Mouse (Mus musculus) stomach, embryonic 16.5 days (tissue): ENCODE measurements around the gene Abcc8. TPM values are rescaled to one million over a fixed set of nuclear protein-coding genes. Genes with fewer than 3 reads are reported as not detected.

ENCODE experiments used
- ATAC-seq: fragments of 200-750 bp; cut with Nextera tagmentation; 2 replicates; pipeline ENCODE4 v1.8.0; 2017; ENCODE audit warnings: moderate number of reproducible peaks, moderate TSS enrichment; ENCODE audit not compliant: insufficient read depth, low FRiP score
- H3K27ac ChIP-seq: fragments of 300-500 bp; sonication (generic); 2 replicates; pipeline ENCODE4 v1.5.1; 2014; ENCODE audit warnings: low read length
- H3K27me3 ChIP-seq: fragments of 300-500 bp; sonication (generic); 2 replicates; pipeline ENCODE4 v1.6.1; 2014; ENCODE audit warnings: low read length, control low read depth, mixed read lengths; ENCODE audit not compliant: control insufficient read depth, insufficient read depth
- H3K36me3 ChIP-seq: fragments of 300-500 bp; sonication (generic); 2 replicates; pipeline ENCODE4 v1.6.1; 2014; ENCODE audit warnings: low read length; ENCODE audit not compliant: control insufficient read depth, insufficient read depth
- H3K4me1 ChIP-seq: fragments of 300-500 bp; sonication (generic); 2 replicates; pipeline ENCODE4 v1.6.1; 2014; ENCODE audit warnings: low read length, control low read depth, mixed read lengths; ENCODE audit not compliant: control insufficient read depth, insufficient read depth
- H3K4me2 ChIP-seq: fragments of 300-500 bp; sonication (generic); 2 replicates; pipeline ENCODE4 v1.6.1; 2014; ENCODE audit warnings: low read depth, low read length, mixed read lengths
- H3K4me3 ChIP-seq: fragments of 300-500 bp; sonication (generic); replicated peaks from 2 replicates; pipeline ENCODE4 v1.5.1; 2014; ENCODE audit warnings: mild to moderate bottlenecking, low read length
- H3K9ac ChIP-seq: fragments of 300-500 bp; sonication (generic); 2 replicates; pipeline ENCODE4 v1.6.1; 2014; ENCODE audit warnings: low read length
- H3K9me3 ChIP-seq: fragments of 300-500 bp; sonication (generic); replicated peaks from 2 replicates; pipeline ENCODE4 v1.6.1; 2016; ENCODE audit warnings: low read length, control low read depth; ENCODE audit not compliant: control insufficient read depth
- WGBS: fragments of 180-500 bp; shearing (Covaris S2); extraction: QIAGEN DNeasy Blood & Tissue Kit; methylation state at CpG from one replicate; pipeline ENCODE4 v1.1.7; 2014; 5-methylcytosine and 5-hydroxymethylcytosine counted together
- polyA plus RNA-seq: library from polyadenylated mRNA; unstranded; fragments of >200 nt; fragmentation: Nextera tagmentation; extraction: Ambion mirVana; gene quantifications from 2 replicates; pipeline ENCODE4 v1.2.1, GENCODE M21; 2015

Gene Abcc8
- polyA plus RNA-seq = 10.2 and 10.6 TPM in 2 replicates

DNA sequence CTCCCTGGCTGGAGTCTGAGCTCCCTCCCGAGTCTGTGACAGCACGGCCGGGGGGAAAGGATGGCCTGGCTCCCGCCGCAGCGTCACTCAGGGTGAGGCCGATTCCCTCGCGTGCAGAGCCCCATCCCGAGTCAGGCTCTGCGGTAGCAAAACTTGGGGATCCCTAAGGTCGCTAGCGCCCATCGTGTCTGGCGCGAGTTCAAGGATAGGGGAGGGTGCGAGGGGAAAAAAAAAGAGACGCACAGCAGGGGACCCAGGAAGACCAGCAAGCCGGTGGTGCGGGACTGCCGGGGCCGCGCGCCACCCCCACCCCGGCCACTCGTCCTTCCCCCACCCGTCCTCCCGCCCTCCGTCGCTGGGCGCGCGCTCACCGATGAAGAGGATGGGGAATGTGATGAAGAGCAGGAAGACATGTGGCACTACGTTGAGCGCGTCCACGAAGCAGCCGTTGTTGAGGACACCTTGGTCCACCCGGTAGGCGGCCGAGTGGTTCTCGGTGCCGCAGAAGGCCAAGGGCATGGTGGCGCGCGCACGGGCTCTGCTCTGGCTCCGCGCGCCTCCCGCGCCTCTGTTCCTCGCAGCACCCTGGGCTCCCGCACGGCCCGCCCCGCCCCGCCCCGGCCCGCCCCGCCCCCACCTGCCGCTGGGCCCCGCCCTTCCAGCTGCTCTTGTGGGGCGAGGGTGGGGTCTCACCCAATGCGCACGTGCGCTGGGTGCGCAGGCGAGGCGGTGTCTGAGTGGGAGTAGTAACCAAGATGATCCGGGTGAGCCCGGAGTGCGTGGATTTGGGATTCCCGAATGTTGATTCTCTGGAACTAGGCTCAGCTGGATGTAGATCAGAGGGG, at the start of gene Abcc8:
TSS of gene Abcc8 (minus strand) at position 603 of the 845 bp plus-strand sequence.
- Histone ChIP-seq H3K36me3 (no peaks in the 10 kb centered on the region), H3K27ac (no peak within 1 kb of the TSS), H3K4me2 (peak within 1 kb of the TSS; percentile 88), H3K27me3 (peaks cover 10% of the 10 kb centered on the region; the same call in 1 of the 2 replicates), H3K4me3 (peak within 1 kb of the TSS; percentile 48), H3K9ac (peak within 1 kb of the TSS; percentile 61), H3K4me1 (no peaks in the 10 kb centered on the region), H3K9me3 (no peaks in the 10 kb centered on the region)
- 1% methylated on average over 68 of the region's 75 CpGs for WGBS
- ATAC-seq = peak; percentile 52

DNA sequence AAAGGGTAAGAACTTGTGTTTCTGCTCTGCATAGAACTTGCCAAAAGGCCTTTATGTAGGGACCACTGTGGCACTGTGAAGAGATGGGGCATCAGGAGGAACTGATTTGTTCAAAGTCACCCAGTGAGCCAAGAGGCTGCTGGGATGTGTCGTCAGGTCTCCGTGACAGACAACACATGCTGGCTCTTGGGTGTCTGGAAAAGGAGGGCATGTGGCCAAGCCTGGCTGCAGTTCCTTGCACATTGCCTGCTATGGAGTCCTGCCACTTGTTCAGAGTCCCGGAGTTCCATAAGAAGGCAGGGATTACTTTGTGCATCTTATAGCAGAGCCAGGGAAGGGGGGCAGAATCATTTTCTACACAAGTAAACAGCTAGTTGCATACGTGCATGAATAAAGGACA, 47.1 kb upstream of the Abcc8 start:
- no peaks in the 10 kb centered on the region for H3K27me3 ChIP-seq
- ATAC-seq = no peak
- no peak overlapping the region for H3K4me3 ChIP-seq
- H3K27ac ChIP-seq = no peak overlapping the region
- H3K4me2 ChIP-seq = no peak overlapping the region
- WGBS = 48% methylated on average over 4 of the region's 4 CpGs
- H3K9ac ChIP-seq = no peak overlapping the region
- H3K4me1 ChIP-seq = no peaks in the 10 kb centered on the region
- H3K36me3 ChIP-seq = no peaks in the 10 kb centered on the region
- H3K9me3 ChIP-seq = no peaks in the 10 kb centered on the region

GRCm38 (mm10) chr7:46226253-46226652, 46.4 kb upstream of the Abcc8 start:
- Histone ChIP-seq H3K27me3 (no peaks in the 10 kb centered on the region), H3K4me2 (no peak overlapping the region), H3K4me3 (no peak overlapping the region), H3K27ac (no peak overlapping the region), H3K9me3 (no peaks in the 10 kb centered on the region), H3K4me1 (no peaks in the 10 kb centered on the region), H3K36me3 (no peaks in the 10 kb centered on the region), H3K9ac (no peak overlapping the region)
- WGBS = 29% methylated on average over 7 of the region's 7 CpGs
- no peak for ATAC-seq

GRCm38 (mm10) chr7:46220591-46221129, 40.8 kb upstream of the Abcc8 start:
- WGBS = 46% methylated on average over 8 of the region's 8 CpGs
- Histone ChIP-seq H3K9me3 (no peaks in the 10 kb centered on the region), H3K27me3 (no peaks in the 10 kb centered on the region), H3K4me2 (no peak overlapping the region), H3K4me1 (no peaks in the 10 kb centered on the region), H3K4me3 (no peak overlapping the region), H3K27ac (no peak overlapping the region), H3K36me3 (no peaks in the 10 kb centered on the region), H3K9ac (no peak overlapping the region)
- ATAC-seq = peak; percentile 67; the same call in 1 of the 2 replicates

DNA sequence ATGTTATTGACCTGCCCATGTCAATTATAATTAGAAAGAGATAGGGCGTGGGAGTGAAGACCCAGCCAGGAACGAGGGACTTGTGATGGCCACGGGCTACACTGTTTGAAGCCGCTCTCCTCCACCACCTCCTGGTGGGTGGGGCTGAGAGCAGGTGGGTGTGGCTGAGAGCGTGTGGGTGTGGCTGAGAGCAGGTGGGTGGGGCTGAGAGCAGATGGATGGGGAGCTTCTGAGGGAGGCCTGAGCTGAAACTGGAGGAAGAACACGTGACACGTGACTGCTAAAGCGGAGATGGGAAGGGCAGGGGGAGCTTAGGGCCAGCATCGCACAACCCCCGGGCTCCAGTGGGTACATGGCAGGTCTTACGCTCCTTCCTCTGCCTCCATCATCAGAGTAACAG, 38.6 kb upstream of the Abcc8 start:
- Histone ChIP-seq H3K36me3 (no peaks in the 10 kb centered on the region), H3K9ac (no peak overlapping the region), H3K27ac (no peak overlapping the region), H3K9me3 (no peaks in the 10 kb centered on the region), H3K4me3 (no peak overlapping the region), H3K4me2 (no peak overlapping the region), H3K27me3 (no peaks in the 10 kb centered on the region), H3K4me1 (no peaks in the 10 kb centered on the region)
- peak; percentile 52; the same call in 1 of the 2 replicates for ATAC-seq
- WGBS = 15% methylated on average over 11 of the region's 11 CpGs

DNA sequence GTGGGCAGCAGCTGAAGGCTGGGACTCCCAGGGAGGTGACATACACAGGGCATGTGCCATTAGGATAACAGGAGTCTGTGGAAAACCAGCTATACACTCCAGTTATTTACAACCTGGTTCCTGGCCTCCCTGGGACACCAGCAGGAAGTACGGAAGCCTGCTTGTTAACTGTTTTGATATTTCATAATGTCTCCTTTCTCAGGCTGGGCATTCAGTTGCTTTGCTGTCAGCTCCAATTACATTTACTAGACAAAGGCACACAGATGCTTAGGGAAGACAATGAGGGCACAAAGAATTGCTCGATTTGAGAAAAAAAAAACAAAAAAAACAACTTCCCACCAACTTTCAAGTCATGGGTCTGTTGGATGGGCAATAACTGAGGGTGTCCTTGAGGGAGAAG, 36.6 kb upstream of the Abcc8 start:
- ATAC-seq = no peak
- WGBS = 69% methylated on average over 2 of the region's 2 CpGs

DNA sequence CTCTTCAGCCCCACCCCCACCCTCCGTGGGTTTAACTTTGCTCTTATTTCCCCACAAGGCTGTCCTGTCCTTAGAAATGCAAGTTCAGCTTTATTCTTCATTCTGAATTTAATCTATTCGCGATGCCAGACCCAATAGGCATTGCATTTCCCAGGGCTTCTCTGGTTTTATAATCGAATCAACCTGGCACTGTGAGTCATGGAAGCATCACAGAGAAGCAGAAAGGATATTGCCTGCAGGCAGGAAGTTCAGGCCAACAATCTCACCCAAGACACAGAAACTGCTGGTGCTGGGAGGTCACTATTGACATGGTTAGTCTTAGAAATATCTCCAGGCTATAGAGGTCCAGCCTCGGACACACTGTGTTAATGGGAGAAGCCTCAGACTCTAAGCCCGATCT, 30.4 kb upstream of the Abcc8 start:
- ATAC-seq = no peak
- no peak overlapping the region for H3K4me3 ChIP-seq
- 83% methylated on average over 6 of the region's 6 CpGs for WGBS

More for the DNA sequence above, 36.6 kb upstream of the Abcc8 start:
- H3K27me3 ChIP-seq = no peaks in the 10 kb centered on the region
- H3K4me3 ChIP-seq = no peak overlapping the region
- H3K4me2 ChIP-seq = no peak overlapping the region
- H3K9ac ChIP-seq = no peak overlapping the region
- no peaks in the 10 kb centered on the region for H3K4me1 ChIP-seq
- no peak overlapping the region for H3K27ac ChIP-seq
- no peaks in the 10 kb centered on the region for H3K36me3 ChIP-seq
- H3K9me3 ChIP-seq = no peaks in the 10 kb centered on the region

GRCm38 (mm10) chr7:46208131-46208530, 28.3 kb upstream of the Abcc8 start:
- H3K27me3 ChIP-seq = no peaks in the 10 kb centered on the region
- no peak overlapping the region for H3K27ac ChIP-seq
- no peaks in the 10 kb centered on the region for H3K9me3 ChIP-seq
- no peak overlapping the region for H3K9ac ChIP-seq
- H3K4me3 ChIP-seq = no peak overlapping the region
- WGBS = 89% methylated on average over 8 of the region's 8 CpGs
- no peaks in the 10 kb centered on the region for H3K36me3 ChIP-seq
- no peak overlapping the region for H3K4me2 ChIP-seq
- H3K4me1 ChIP-seq = no peaks in the 10 kb centered on the region
- ATAC-seq = no peak

More for the DNA sequence above, 30.4 kb upstream of the Abcc8 start:
- H3K9me3 ChIP-seq = no peaks in the 10 kb centered on the region
- H3K9ac ChIP-seq = no peak overlapping the region
- no peaks in the 10 kb centered on the region for H3K36me3 ChIP-seq
- H3K4me1 ChIP-seq = no peaks in the 10 kb centered on the region
- no peak overlapping the region for H3K4me2 ChIP-seq
- no peak overlapping the region for H3K27ac ChIP-seq
- H3K27me3 ChIP-seq = no peaks in the 10 kb centered on the region

DNA sequence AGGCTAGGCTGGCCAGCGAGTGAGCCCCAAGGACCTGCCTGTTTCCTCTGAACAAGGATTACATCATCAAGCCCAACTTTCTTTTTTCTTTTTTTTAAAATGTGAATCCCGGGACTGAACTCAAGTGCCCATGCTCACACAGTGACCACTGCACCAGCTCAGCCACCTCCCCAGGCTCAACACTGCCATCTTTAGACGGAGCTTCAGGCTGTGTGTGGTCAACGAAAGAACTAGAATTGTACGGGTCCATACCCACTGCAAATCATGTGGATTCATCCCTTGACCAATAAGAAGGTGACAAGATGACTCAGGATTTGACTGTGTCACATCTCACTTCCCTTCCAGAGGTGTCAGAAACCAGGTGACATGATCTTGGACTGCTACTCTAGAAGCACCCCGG, 24.9 kb upstream of the Abcc8 start:
- H3K36me3 ChIP-seq = no peaks in the 10 kb centered on the region
- no peaks in the 10 kb centered on the region for H3K9me3 ChIP-seq
- H3K4me3 ChIP-seq = no peak overlapping the region
- no peak overlapping the region for H3K4me2 ChIP-seq
- 71% methylated on average over 6 of the region's 6 CpGs for WGBS
- H3K27ac ChIP-seq = no peak overlapping the region
- ATAC-seq = no peak
- H3K4me1 ChIP-seq = no peaks in the 10 kb centered on the region
- no peaks in the 10 kb centered on the region for H3K27me3 ChIP-seq
- H3K9ac ChIP-seq = no peak overlapping the region
